Mouse (Mus musculus) heart, embryonic 12.5 days (tissue): ENCODE results near the gene Neurog1. TPM values are rescaled to one million over a fixed set of nuclear protein-coding genes. Genes with fewer than 3 reads are reported as not detected.

ENCODE experiments used
- ATAC-seq: fragments of 200-750 bp; cut with Nextera tagmentation; 2 replicates; pipeline ENCODE4 v1.8.0; 2017; ENCODE audit warnings: moderate TSS enrichment, moderate library complexity; ENCODE audit not compliant: insufficient number of reproducible peaks, low FRiP score
- H3K27ac ChIP-seq: fragments of 300-500 bp; sonication (generic); 2 replicates; pipeline ENCODE4 v1.5.1; 2016; ENCODE audit warnings: mild to moderate bottlenecking, moderate library complexity; ENCODE audit not compliant: poor library complexity, severe bottlenecking
- H3K27me3 ChIP-seq: fragments of 300-500 bp; sonication (generic); replicated peaks from 2 replicates; pipeline ENCODE4 v1.6.1; 2016; ENCODE audit warnings: mild to moderate bottlenecking, moderate library complexity
- H3K36me3 ChIP-seq: fragments of 300-500 bp; sonication (generic); 2 replicates; pipeline ENCODE4 v1.6.1; 2016; ENCODE audit warnings: mild to moderate bottlenecking, moderate library complexity
- H3K4me1 ChIP-seq: fragments of 300-500 bp; sonication (generic); replicated peaks from 2 replicates; pipeline ENCODE4 v1.6.1; 2016; ENCODE audit warnings: mild to moderate bottlenecking
- H3K4me2 ChIP-seq: fragments of 300-500 bp; sonication (generic); 2 replicates; pipeline ENCODE4 v1.6.1; 2016; ENCODE audit warnings: mild to moderate bottlenecking, moderate library complexity
- H3K4me3 ChIP-seq: fragments of 300-500 bp; sonication (generic); 2 replicates; pipeline ENCODE4 v1.5.1; 2016; ENCODE audit warnings: mild to moderate bottlenecking
- H3K9ac ChIP-seq: fragments of 300-500 bp; sonication (generic); 2 replicates; pipeline ENCODE4 v1.6.1; 2016; ENCODE audit warnings: mild to moderate bottlenecking, moderate library complexity
- H3K9me3 ChIP-seq: fragments of 300-500 bp; sonication (generic); replicated peaks from 2 replicates; pipeline ENCODE4 v1.6.1; 2016; ENCODE audit warnings: mild to moderate bottlenecking, moderate library complexity
- WGBS: fragments of 180-500 bp; shearing (Covaris S2); methylation state at CpG from one replicate; pipeline ENCODE4 v1.1.7; 2016; 5-methylcytosine and 5-hydroxymethylcytosine counted together
- polyA plus RNA-seq: library from polyadenylated mRNA; unstranded; fragments of >200 nt; fragmentation: Nextera tagmentation; extraction: Ambion mirVana; gene quantifications from 2 replicates; pipeline ENCODE4 v1.2.1, GENCODE M21; 2016

The Neurog1 gene
- polyA plus RNA-seq, 1 experiment from 2014 or later = not detected

GRCm38 (mm10) chr13:56216090-56216489 lies 35.9 kb downstream of the Neurog1 start:
- Histone ChIP-seq H3K36me3 (no peaks in the 10 kb centered on the region), H3K4me3 (no peak overlapping the region), H3K9me3 (peaks cover under 1% of the 10 kb centered on the region), H3K4me1 (peaks cover 10% of the 10 kb centered on the region), H3K4me2 (no peak overlapping the region), H3K27me3 (peaks cover 80% of the 10 kb centered on the region), H3K27ac (no peak overlapping the region), H3K9ac (no peak overlapping the region)
- 20% methylated on average over 4 of the region's 4 CpGs for WGBS
- ATAC-seq = no peak

DNA sequence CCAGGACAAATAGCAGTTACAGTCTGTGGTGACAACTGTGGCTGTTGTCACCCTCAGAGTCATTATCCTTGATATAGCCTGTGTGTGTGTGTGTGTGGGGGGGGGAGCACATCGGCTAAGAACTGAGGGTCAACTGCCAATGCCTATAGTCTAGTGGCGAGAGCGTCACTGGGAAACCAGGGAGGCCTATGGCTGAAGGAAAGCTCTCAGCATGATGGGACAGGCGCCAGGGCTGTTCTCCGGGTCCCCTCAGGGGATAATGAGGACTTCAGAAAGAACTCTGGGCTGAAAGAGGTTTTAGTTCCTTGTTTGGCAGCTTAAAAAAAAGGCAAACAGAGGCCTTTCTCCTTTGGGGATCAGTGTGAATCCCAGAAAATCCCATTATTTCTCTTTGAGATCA lies 37.3 kb downstream of the Neurog1 start:
- Histone ChIP-seq H3K9ac (no peak overlapping the region), H3K36me3 (no peaks in the 10 kb centered on the region), H3K4me3 (no peak overlapping the region), H3K27ac (no peak overlapping the region), H3K4me1 (peaks cover 8% of the 10 kb centered on the region), H3K9me3 (peaks cover 5% of the 10 kb centered on the region), H3K4me2 (no peak overlapping the region), H3K27me3 (peaks cover 75% of the 10 kb centered on the region)
- ATAC-seq = no peak
- 46% methylated on average over 5 of the region's 5 CpGs for WGBS

- peaks cover 50% of the 10 kb centered on the region for H3K27me3 ChIP-seq
- H3K4me2 ChIP-seq = peak overlapping the region; percentile 56
- ATAC-seq = no peak
- H3K4me3 ChIP-seq = peak overlapping the region; percentile 11
- H3K9me3 ChIP-seq = peaks cover 5% of the 10 kb centered on the region
- H3K4me1 ChIP-seq = peaks cover 9% of the 10 kb centered on the region; the same call in 1 of the 2 replicates
- WGBS = 23% methylated on average over 8 of the region's 8 CpGs
- no peak overlapping the region for H3K9ac ChIP-seq
- no peaks in the 10 kb centered on the region for H3K36me3 ChIP-seq
- H3K27ac ChIP-seq = no peak overlapping the region
Measured at GRCm38 (mm10) chr13:56209067-56209411, 42.9 kb downstream of the Neurog1 start.

GRCm38 (mm10) chr13:56208225-56209066 lies 43.5 kb downstream of the Neurog1 start:
- 7% methylated on average over 35 of the region's 35 CpGs for WGBS
- 0 out of 2 replicates have a peak overlapping the region, but pooled peaks have one; percentile 3 for H3K9ac ChIP-seq
- H3K4me3 ChIP-seq = peak overlapping the region; percentile 11
- peak overlapping the region; percentile 56 for H3K4me2 ChIP-seq
- ATAC-seq = no peak
- H3K9me3 ChIP-seq = peaks cover 5% of the 10 kb centered on the region
- H3K27me3 ChIP-seq = peaks cover 45% of the 10 kb centered on the region
- H3K27ac ChIP-seq = no peak overlapping the region
- H3K36me3 ChIP-seq = no peaks in the 10 kb centered on the region
- H3K4me1 ChIP-seq = peaks cover 9% of the 10 kb centered on the region; the same call in 1 of the 2 replicates

Other genes with a start within 250 kb of the Neurog1 start
- 141 and 152 TPM in 2 replicates for gene H2afy, start 115.8 kb downstream of the Neurog1 start, polyA plus RNA-seq
- 0.72 and 0.81 TPM in 2 replicates for gene Tifab, start 73.3 kb downstream of the Neurog1 start, polyA plus RNA-seq
- gene Cxcl14, start 44.4 kb upstream of the Neurog1 start, polyA plus RNA-seq = 1.4 and 1.6 TPM in 2 replicates
- not detected in 2 replicates for gene Gm3045, start 174.4 kb upstream of the Neurog1 start, polyA plus RNA-seq
- not detected in 2 replicates for gene Slc25a48, start 186.2 kb upstream of the Neurog1 start, polyA plus RNA-seq
- gene Il9, start 230.1 kb upstream of the Neurog1 start, polyA plus RNA-seq = not detected in 2 replicates